Mouse (Mus musculus) cerebellum, adult 9-10 months (tissue): Measurements from ENCODE around the gene Scn1b.
A peak's percentile ranks its signal among the peaks of the same experiment; 100 is the strongest.

Experiments used
- DNase-seq: peaks from one replicate; pipeline ENCODE4 v3.0.0; 2022

Scn1b gene

GRCm38 (mm10) chr7:31149271-31149670 is 22.5 kb upstream of the Scn1b start:
- DNase-seq, result no peak

GRCm38 (mm10) chr7:31148756-31149155 is 22.0 kb upstream of the Scn1b start:
- DNase-seq, result peak; percentile 64

GRCm38 (mm10) chr7:31148086-31148485 is 21.3 kb upstream of the Scn1b start:
- DNase-seq, result peak; percentile 31

- peak; percentile 9 for DNase-seq
Observed at GRCm38 (mm10) chr7:31145596-31146160, 18.9 kb upstream of the Scn1b start.

GRCm38 (mm10) chr7:31144886-31145285 is 18.1 kb upstream of the Scn1b start:
- DNase-seq, result peak; percentile 17

GRCm38 (mm10) chr7:31140941-31141340 is 14.1 kb upstream of the Scn1b start:
- peak; percentile 8 for DNase-seq

GRCm38 (mm10) chr7:31140302-31140701 is 13.5 kb upstream of the Scn1b start:
- peak; percentile 1 for DNase-seq

GRCm38 (mm10) chr7:31139765-31140164 is 13.0 kb upstream of the Scn1b start:
- peak; percentile 76 for DNase-seq

GRCm38 (mm10) chr7:31135717-31136116 is 8.9 kb upstream of the Scn1b start:
- DNase-seq, result no peak

GRCm38 (mm10) chr7:31131866-31132265 is 5.1 kb upstream of the Scn1b start:
- peak; percentile 46 for DNase-seq

- DNase-seq, result peak; percentile 80
Observed at GRCm38 (mm10) chr7:31130841-31131240, 4.0 kb upstream of the Scn1b start.

GRCm38 (mm10) chr7:31130197-31130596 is 3.4 kb upstream of the Scn1b start:
- peak; percentile 53 for DNase-seq

GRCm38 (mm10) chr7:31128157-31128705 is 1.4 kb upstream of the Scn1b start:
- peak; percentile 72 for DNase-seq

GRCm38 (mm10) chr7:31126211-31126751 is 522 bp downstream of the Scn1b start:
- peak; percentile 77 for DNase-seq

- peak; percentile 92 for DNase-seq
Observed at GRCm38 (mm10) chr7:31125116-31125515, 1.7 kb downstream of the Scn1b start.

GRCm38 (mm10) chr7:31124381-31124780 is 2.4 kb downstream of the Scn1b start:
- peak; percentile 63 for DNase-seq

- peak; percentile 77 for DNase-seq
Observed at GRCm38 (mm10) chr7:31123697-31124096, 3.1 kb downstream of the Scn1b start.

- DNase-seq, result peak; percentile 94
Observed at GRCm38 (mm10) chr7:31122641-31123631, 3.9 kb downstream of the Scn1b start.

GRCm38 (mm10) chr7:31119556-31119955 is 7.2 kb downstream of the Scn1b start:
- no peak for DNase-seq

- DNase-seq, result peak; percentile 87
Observed at GRCm38 (mm10) chr7:31118486-31118885, 8.3 kb downstream of the Scn1b start.

GRCm38 (mm10) chr7:31117465-31117864 is 9.3 kb downstream of the Scn1b start:
- DNase-seq, result peak; percentile 81

- DNase-seq, result no peak
Observed at GRCm38 (mm10) chr7:31116721-31117145, 10.1 kb downstream of the Scn1b start.

GRCm38 (mm10) chr7:31115587-31116043 is 11.2 kb downstream of the Scn1b start:
- peak; percentile 83 for DNase-seq
